Mouse (Mus musculus) erythroblast, adult 5-6 weeks (primary cell): ENCODE measurements around the gene B4gat1. TPM values are rescaled to one million over a fixed set of nuclear protein-coding genes. Genes with fewer than 3 reads are reported as not detected.

Source experiments
- ATAC-seq: replicated peaks from 2 replicates; pipeline ENCODE4 v1.8.0; 2016; ENCODE audit warnings: moderate number of reproducible peaks, mild to moderate bottlenecking, moderate TSS enrichment, inconsistent platforms; ENCODE audit not compliant: poor library complexity, low FRiP score, severe bottlenecking
- total RNA-seq, 2 experiments: library from RNA; stranded (forward) in 1 of 2; stranded (reverse) in 1 of 2; fragments of 150-400 nt in 1 of 2; fragments of 200-764, 138-1000 nt in 1 of 2; gene quantifications; 2 replicates each; pipeline versions ENCODE4 v1.2.3 to v1.2.4; 2015 to 2017; ENCODE audit warnings: low replicate concordance in 2 of 2

B4gat1 gene
- total RNA-seq, 2 experiments from 2014 or later = 1.2 TPM; not detected in 1

- ATAC-seq = peak; percentile 77
Observed at GRCm38 (mm10) chr19:5023621-5024479, 14.8 kb upstream of the B4gat1 start, which contains the start of gene Slc29a2. Gene Slc29a2, plus strand, starts transcription at chr19:5023860.

- ATAC-seq = no peak
Observed at GRCm38 (mm10) chr19:5026111-5026510, 12.5 kb upstream of the B4gat1 start.

- ATAC-seq = no peak
Observed at GRCm38 (mm10) chr19:5032686-5033085, 5.9 kb upstream of the B4gat1 start.

- no peak for ATAC-seq
Observed at GRCm38 (mm10) chr19:5036577-5036976, 2.0 kb upstream of the B4gat1 start.

GRCm38 (mm10) chr19:5037678-5038571, 701 bp upstream of the B4gat1 start:
- ATAC-seq = no peak

- ATAC-seq = no peak
Observed at GRCm38 (mm10) chr19:5039301-5040114, 882 bp downstream of the B4gat1 start.

- peak; percentile 85 for ATAC-seq
Observed at GRCm38 (mm10) chr19:5040862-5041523, 2.4 kb downstream of the B4gat1 start, which contains the start of gene Brms1. Gene Brms1, plus strand, starts transcription at chr19:5041354.

- ATAC-seq = peak; percentile 20
Observed at GRCm38 (mm10) chr19:5041588-5041987, 3.0 kb downstream of the B4gat1 start.

GRCm38 (mm10) chr19:5045531-5045930, 6.9 kb downstream of the B4gat1 start:
- ATAC-seq = no peak

GRCm38 (mm10) chr19:5048138-5049056, 9.8 kb downstream of the B4gat1 start:
- no peak for ATAC-seq

GRCm38 (mm10) chr19:5049325-5049724, 10.7 kb downstream of the B4gat1 start:
- ATAC-seq = no peak

GRCm38 (mm10) chr19:5050047-5050905, 11.7 kb downstream of the B4gat1 start, which contains the start of gene Rin1:
Gene Rin1, plus strand, starts transcription at chr19:5050481.
- ATAC-seq = no peak

- no peak for ATAC-seq
Observed at GRCm38 (mm10) chr19:5051031-5051430, 12.4 kb downstream of the B4gat1 start.

- ATAC-seq = no peak
Observed at GRCm38 (mm10) chr19:5051515-5051914, 12.9 kb downstream of the B4gat1 start.

GRCm38 (mm10) chr19:5052166-5052822, 13.7 kb downstream of the B4gat1 start:
- ATAC-seq = no peak

GRCm38 (mm10) chr19:5052853-5053252, 14.2 kb downstream of the B4gat1 start:
- ATAC-seq = no peak

GRCm38 (mm10) chr19:5053909-5054308, 15.3 kb downstream of the B4gat1 start:
- ATAC-seq = 0 out of 2 replicates have a peak, but pooled peaks have one; percentile 57
